Mouse (Mus musculus): ENCODE results near the gene Trim63. TPM values are rescaled to one million over a fixed set of nuclear protein-coding genes. Genes with fewer than 3 reads are reported as not detected.
"Not testable (repeated sequence)": the region's sequence is repeated elsewhere in the genome, so short reads cannot be mapped to it uniquely, and the experiment has no call there.

Trim63 gene
- polyA plus RNA-seq, 1 experiment = 0.19 TPM

- TF ChIP-seq MAX (IDR thresholded peaks at IDR 0.05) (no peak), CEBPB (IDR thresholded peaks at IDR 0.05; ENCODE audit: low read depth) (no peak), MYOG (IDR thresholded peaks at IDR 0.05; ENCODE audit: control insufficient read depth, extremely low read depth, insufficient read length) (no peak), CTCF (IDR thresholded peaks at IDR 0.05; ENCODE audit: control insufficient read depth, insufficient read depth, insufficient read length) (no peak), MYOD1 (IDR thresholded peaks at IDR 0.05; ENCODE audit: control insufficient read depth, insufficient read length, low read depth) (no peak), FOSL1 (IDR thresholded peaks at IDR 0.05; ENCODE audit: insufficient read depth, low read length, poor library complexity, severe bottlenecking) (no peak), USF1 (IDR thresholded peaks at IDR 0.05; ENCODE audit: low read depth) (no peak)
- H3ac ChIP-seq (ENCODE audit: control insufficient read depth, insufficient read length, low read depth) = no peak overlapping the region
Measured at GRCm38 (mm10) chr4:134288397-134289256, 26.3 kb upstream of the Trim63 start.

GRCm38 (mm10) chr4:134292067-134292466, 22.9 kb upstream of the Trim63 start:
- H3K4me3 ChIP-seq (ENCODE audit: insufficient read depth, poor library complexity, severe bottlenecking) = no peak overlapping the region
- H3K27me3 ChIP-seq (ENCODE audit: control insufficient read depth, insufficient read depth, insufficient read length) = peaks cover 3% of the 10 kb centered on the region
- H3ac ChIP-seq (ENCODE audit: control insufficient read depth, insufficient read length, low read depth) = no peak overlapping the region
- H3K36me3 ChIP-seq (ENCODE audit: control insufficient read depth, insufficient read depth) = no peaks in the 10 kb centered on the region
- H3K79me2 ChIP-seq (ENCODE audit: control insufficient read depth, insufficient read depth) = no peaks in the 10 kb centered on the region
- TF ChIP-seq CTCF (IDR thresholded peaks at IDR 0.05; ENCODE audit: control insufficient read depth, insufficient read depth, insufficient read length) (peak; percentile 31), USF1 (IDR thresholded peaks at IDR 0.05; ENCODE audit: low read depth) (no peak)
- no peaks in the 10 kb centered on the region for H3K79me3 ChIP-seq (ENCODE audit: low read depth)

More at GRCm38 (mm10) chr4:134288397-134289256, 26.3 kb upstream of the Trim63 start:
- Histone ChIP-seq H3K36me3 (ENCODE audit: control insufficient read depth, insufficient read depth) (peaks cover 8% of the 10 kb centered on the region), H3K79me3 (ENCODE audit: low read depth) (peaks cover 1% of the 10 kb centered on the region), H3K79me2 (ENCODE audit: control insufficient read depth, insufficient read depth) (peaks cover 23% of the 10 kb centered on the region), H3K4me3 (ENCODE audit: insufficient read depth, poor library complexity, severe bottlenecking) (peak overlapping the region; percentile 79), H3K27me3 (ENCODE audit: control insufficient read depth, insufficient read depth, insufficient read length) (no peaks in the 10 kb centered on the region)

GRCm38 (mm10) chr4:134293061-134293691, 21.7 kb upstream of the Trim63 start:
- TF ChIP-seq USF1 (IDR thresholded peaks at IDR 0.05; ENCODE audit: low read depth) (no peak), MYOG (IDR thresholded peaks at IDR 0.05; ENCODE audit: control insufficient read depth, extremely low read depth, insufficient read length) (no peak), MAX (IDR thresholded peaks at IDR 0.05) (no peak), CEBPB (IDR thresholded peaks at IDR 0.05; ENCODE audit: low read depth) (no peak), CTCF (IDR thresholded peaks at IDR 0.05; ENCODE audit: control insufficient read depth, insufficient read depth, insufficient read length) (no peak), MYOD1 (IDR thresholded peaks at IDR 0.05; ENCODE audit: control insufficient read depth, insufficient read length, low read depth) (no peak), FOSL1 (IDR thresholded peaks at IDR 0.05; ENCODE audit: insufficient read depth, low read length, poor library complexity, severe bottlenecking) (no peak)
- Histone ChIP-seq H3K79me2 (ENCODE audit: control insufficient read depth, insufficient read depth) (no peaks in the 10 kb centered on the region), H3K27me3 (ENCODE audit: control insufficient read depth, insufficient read depth, insufficient read length) (peaks cover 3% of the 10 kb centered on the region), H3K79me3 (ENCODE audit: low read depth) (no peaks in the 10 kb centered on the region), H3K36me3 (ENCODE audit: control insufficient read depth, insufficient read depth) (no peaks in the 10 kb centered on the region), H3K4me3 (ENCODE audit: insufficient read depth, poor library complexity, severe bottlenecking) (no peak overlapping the region), H3ac (ENCODE audit: control insufficient read depth, insufficient read length, low read depth) (no peak overlapping the region)

GRCm38 (mm10) chr4:134293692-134294163, 21.2 kb upstream of the Trim63 start:
- H3K4me3 ChIP-seq (ENCODE audit: insufficient read depth, poor library complexity, severe bottlenecking) = no peak overlapping the region
- TF ChIP-seq CEBPB (IDR thresholded peaks at IDR 0.05; ENCODE audit: low read depth) (no peak), MYOG (IDR thresholded peaks at IDR 0.05; ENCODE audit: control insufficient read depth, extremely low read depth, insufficient read length) (no peak), MYOD1 (IDR thresholded peaks at IDR 0.05; ENCODE audit: control insufficient read depth, insufficient read length, low read depth) (no peak), FOSL1 (IDR thresholded peaks at IDR 0.05; ENCODE audit: insufficient read depth, low read length, poor library complexity, severe bottlenecking) (no peak), CTCF (IDR thresholded peaks at IDR 0.05; ENCODE audit: control insufficient read depth, insufficient read depth, insufficient read length) (no peak), MAX (IDR thresholded peaks at IDR 0.05) (no peak), USF1 (IDR thresholded peaks at IDR 0.05; ENCODE audit: low read depth) (no peak)
- no peaks in the 10 kb centered on the region for H3K79me3 ChIP-seq (ENCODE audit: low read depth)
- H3K36me3 ChIP-seq (ENCODE audit: control insufficient read depth, insufficient read depth) = no peaks in the 10 kb centered on the region
- H3K79me2 ChIP-seq (ENCODE audit: control insufficient read depth, insufficient read depth) = no peaks in the 10 kb centered on the region
- H3ac ChIP-seq (ENCODE audit: control insufficient read depth, insufficient read length, low read depth) = no peak overlapping the region
- peaks cover 3% of the 10 kb centered on the region for H3K27me3 ChIP-seq (ENCODE audit: control insufficient read depth, insufficient read depth, insufficient read length)

- not testable (repeated sequence) for H3K27me3 ChIP-seq (ENCODE audit: control insufficient read depth, insufficient read depth, insufficient read length); H3K79me3 ChIP-seq (ENCODE audit: low read depth); H3K36me3 ChIP-seq (ENCODE audit: control insufficient read depth, insufficient read depth); H3K79me2 ChIP-seq (ENCODE audit: control insufficient read depth, insufficient read depth); H3ac ChIP-seq (ENCODE audit: control insufficient read depth, insufficient read length, low read depth); H3K4me3 ChIP-seq (ENCODE audit: insufficient read depth, poor library complexity, severe bottlenecking)
Measured at GRCm38 (mm10) chr4:134296096-134296495, 18.8 kb upstream of the Trim63 start.

- no peaks in the 10 kb centered on the region for H3K36me3 ChIP-seq (ENCODE audit: control insufficient read depth, insufficient read depth)
- no peak for TF ChIP-seq MAX (IDR thresholded peaks at IDR 0.05)
- no peak for TF ChIP-seq FOSL1 (IDR thresholded peaks at IDR 0.05; ENCODE audit: insufficient read depth, low read length, poor library complexity, severe bottlenecking)
- no peak for TF ChIP-seq MYOG (IDR thresholded peaks at IDR 0.05; ENCODE audit: control insufficient read depth, extremely low read depth, insufficient read length)
- TF ChIP-seq MYOD1 (IDR thresholded peaks at IDR 0.05; ENCODE audit: control insufficient read depth, insufficient read length, low read depth) = no peak
- no peak for TF ChIP-seq CEBPB (IDR thresholded peaks at IDR 0.05; ENCODE audit: low read depth)
- no peak for TF ChIP-seq CTCF (IDR thresholded peaks at IDR 0.05; ENCODE audit: control insufficient read depth, insufficient read depth, insufficient read length)
- TF ChIP-seq USF1 (IDR thresholded peaks at IDR 0.05; ENCODE audit: low read depth) = no peak
- H3K79me2 ChIP-seq (ENCODE audit: control insufficient read depth, insufficient read depth) = no peaks in the 10 kb centered on the region
- H3K4me3 ChIP-seq (ENCODE audit: insufficient read depth, poor library complexity, severe bottlenecking) = no peak overlapping the region
- H3K79me3 ChIP-seq (ENCODE audit: low read depth) = no peaks in the 10 kb centered on the region
- no peak overlapping the region for H3ac ChIP-seq (ENCODE audit: control insufficient read depth, insufficient read length, low read depth)
- peaks cover 3% of the 10 kb centered on the region for H3K27me3 ChIP-seq (ENCODE audit: control insufficient read depth, insufficient read depth, insufficient read length)
Measured at GRCm38 (mm10) chr4:134296523-134296922, 18.4 kb upstream of the Trim63 start.
